Mouse (Mus musculus) kidney, adult 8-10 months (tissue): ENCODE measurements around the gene Ppp2r5c.

Experiments
- DNase-seq, 2 experiments: peaks; one replicate each; pipeline ENCODE4 v3.0.0; 2022

Gene Ppp2r5c

DNA sequence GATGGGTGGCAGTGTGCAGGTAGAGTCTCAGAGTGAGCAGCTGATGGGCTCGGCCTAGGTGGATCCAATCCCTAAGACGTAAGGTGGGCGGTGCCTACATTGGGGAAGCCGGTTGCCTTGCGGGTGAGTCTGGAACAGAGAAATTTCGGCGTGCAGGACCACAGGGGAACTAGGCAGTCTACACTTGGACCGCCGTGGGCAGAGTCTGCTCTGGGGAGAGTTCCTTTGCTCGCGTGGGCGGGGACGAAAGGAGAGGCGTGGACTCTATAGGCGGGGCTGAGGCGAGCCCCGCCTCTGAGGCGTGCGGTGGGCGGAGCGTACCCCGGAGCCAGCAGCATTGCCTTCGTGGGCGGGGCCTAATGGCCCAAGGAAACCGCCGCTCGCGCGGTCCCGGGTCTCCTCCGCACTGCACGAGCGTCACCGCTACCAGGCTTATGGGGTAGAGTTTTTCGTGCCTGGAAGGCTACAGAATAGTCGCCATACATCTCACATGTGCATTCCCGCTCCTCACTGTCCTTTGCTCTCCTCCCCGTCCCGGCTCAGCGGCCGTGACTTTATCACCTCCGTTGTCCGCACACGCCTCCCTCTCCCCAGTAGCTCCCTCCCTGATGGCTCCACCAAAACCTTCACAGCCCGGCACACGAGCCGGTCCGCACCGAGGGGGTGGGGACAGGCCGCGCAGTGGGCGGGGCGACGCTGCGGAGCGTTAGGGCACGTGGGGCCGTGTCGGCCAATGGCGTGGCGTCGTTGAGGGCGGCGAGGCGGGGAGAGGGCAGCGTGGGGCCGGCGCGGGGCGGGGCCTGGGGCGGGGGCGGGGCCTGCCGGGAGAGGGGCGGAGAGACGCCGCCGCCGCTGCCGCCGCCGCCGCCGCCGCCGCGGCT is at the start of gene Ppp2r5c:
Ppp2r5c (plus strand) TSS at position 831 of the 881 bp plus-strand sequence.
- DNase-seq: peak; percentile 93 to 97

DNA sequence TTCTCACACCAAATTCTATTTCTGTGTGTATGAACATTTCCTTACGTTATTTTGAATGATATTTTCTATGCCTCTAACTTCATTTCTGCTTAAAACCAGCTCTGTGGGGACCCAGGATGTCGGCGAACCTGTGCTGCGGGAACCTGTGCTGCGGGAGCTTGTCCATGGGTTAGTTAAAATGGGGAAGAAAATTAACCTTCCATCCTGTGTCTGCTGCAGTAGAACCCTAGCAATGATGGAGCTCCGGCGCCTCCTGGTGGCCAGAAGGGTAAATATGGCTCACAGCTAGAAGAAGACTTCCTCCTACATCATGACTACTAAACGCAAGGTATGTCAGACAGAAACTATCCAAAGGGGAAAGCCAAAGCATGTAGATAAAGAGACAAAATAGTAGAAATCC is 48.6 kb upstream of the Ppp2r5c start:
- peak; percentile 33 to 76 for DNase-seq

DNA sequence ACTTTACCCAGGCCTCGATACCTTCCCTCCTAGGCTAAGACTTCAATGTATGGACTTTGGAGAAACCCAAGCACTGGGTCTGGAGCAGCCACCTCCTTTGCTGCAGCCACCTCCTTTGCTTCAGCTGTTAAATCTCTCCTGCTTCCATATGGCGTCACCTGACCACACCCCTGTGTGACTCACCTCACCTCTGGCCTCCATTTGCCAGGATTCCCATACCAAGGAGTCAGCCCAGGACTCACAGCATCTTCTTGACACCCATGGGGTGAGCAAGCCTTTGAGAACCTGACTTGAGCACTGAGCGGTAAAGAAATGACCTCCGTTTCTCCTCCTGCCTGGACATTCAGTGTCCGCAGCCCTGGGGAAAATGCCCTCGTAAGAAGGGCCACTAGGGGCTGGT is 47.8 kb upstream of the Ppp2r5c start:
- no peak for DNase-seq

GRCm38 (mm10) chr12:110400936-110401335 is 46.0 kb upstream of the Ppp2r5c start:
- no peak for DNase-seq

- no peak for DNase-seq
Observed at GRCm38 (mm10) chr12:110401871-110402270, 45.0 kb upstream of the Ppp2r5c start.

DNA sequence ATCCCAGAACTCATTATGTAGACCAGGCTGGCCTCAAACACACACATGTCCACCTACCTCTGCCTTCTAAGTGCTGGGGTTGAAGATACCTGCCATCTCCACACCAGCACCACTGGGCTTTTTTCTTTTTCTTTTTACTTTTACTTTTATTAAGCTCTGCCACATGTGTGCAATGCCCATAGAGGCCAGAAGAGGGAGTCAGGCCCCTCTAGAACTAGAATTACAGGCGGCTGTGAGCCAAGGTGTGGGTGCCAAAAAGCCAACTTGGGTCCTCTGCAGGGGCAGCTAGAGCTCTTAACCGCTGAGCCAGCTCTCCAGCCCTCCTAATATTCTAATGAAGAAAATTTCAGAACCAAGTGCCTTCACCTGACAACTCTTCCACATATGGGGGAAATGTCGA is 30.7 kb upstream of the Ppp2r5c start:
- DNase-seq: peak; percentile 15 to 33

DNA sequence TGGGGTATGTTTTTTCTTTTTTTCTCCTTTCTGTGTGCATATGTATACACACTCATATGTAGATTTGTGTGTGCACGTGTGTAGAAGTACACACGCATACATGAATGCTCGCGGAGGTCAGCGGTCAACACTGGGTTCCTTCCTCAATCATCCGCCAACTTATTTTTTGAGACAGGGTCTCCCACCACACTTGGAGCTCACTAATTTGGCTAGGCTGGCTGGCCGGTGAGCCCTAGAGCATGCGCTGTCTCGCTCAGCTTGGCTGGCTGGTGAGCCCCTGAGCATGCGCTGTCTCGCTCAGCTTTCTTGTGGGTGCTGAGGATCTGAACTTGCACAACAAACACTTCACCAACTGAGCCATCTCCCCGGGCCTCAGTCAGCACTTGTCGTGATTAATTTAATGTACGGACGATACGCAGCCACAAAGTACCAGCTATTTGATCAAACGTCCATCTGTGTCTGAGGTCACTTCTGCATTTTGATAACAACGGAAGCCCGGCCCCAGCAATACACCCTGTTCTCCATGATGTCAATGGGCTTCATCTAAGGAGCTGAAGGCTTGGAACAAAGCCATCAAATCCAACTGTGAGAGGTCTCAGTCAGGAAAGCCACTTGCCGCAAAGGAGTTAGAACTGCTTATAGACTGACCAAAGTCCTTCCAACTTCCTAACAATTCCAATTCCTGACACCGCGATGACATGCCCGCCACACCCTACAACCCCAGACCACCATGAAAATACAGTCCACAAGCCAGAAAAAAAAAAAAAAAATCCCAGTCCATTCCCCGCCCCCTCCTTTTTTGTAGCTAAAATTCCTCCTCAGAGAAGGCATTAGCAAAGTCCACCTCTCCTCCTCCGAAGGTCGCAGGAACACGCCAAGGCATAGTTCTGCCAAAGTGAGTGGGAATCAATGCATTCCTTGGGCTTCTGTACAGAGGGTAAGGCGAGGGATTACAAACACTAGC is 29.6 kb upstream of the Ppp2r5c start:
- DNase-seq: peak in 1 of 2 experiments; percentile 20

DNA sequence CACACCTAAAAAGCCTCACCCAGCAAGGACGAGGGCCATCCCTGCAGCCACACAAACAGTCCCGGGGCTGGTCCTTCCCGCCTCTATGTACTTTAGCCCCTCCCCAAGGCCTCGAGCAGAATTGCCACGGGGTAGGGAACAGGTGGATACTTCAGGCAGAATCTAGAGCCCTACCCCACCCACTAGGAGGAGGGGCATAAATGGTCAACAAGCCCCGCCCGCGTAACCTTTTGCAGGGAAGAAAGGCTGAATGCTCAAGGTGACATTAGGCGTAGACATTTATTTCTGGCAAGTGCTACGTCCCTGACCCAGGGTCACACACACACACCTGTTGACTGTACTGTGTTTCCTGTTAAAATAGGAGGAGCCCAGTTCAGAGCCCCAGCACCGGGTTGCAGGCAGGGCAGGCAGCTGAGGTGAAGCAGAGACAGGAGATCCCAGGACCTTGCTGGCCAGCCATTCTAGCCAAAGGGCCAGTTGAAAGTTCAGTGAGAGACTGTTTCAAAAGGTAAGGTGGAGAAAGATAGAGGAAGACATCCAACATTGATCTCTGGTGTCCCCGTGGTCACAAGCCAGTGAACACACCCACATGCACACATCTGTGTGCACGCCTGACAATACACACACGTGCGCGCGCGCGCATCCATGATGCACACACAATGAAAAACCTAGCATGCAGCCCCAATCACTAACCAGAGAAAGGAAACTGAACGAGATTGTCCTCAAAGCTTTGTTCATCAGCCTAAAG is 28.8 kb upstream of the Ppp2r5c start:
- DNase-seq: peak; percentile 79 to 86

- DNase-seq: peak; percentile 38 to 41
Observed at GRCm38 (mm10) chr12:110418735-110419350, 28.1 kb upstream of the Ppp2r5c start.

GRCm38 (mm10) chr12:110419879-110420278 is 27.0 kb upstream of the Ppp2r5c start:
- no peak for DNase-seq

DNA sequence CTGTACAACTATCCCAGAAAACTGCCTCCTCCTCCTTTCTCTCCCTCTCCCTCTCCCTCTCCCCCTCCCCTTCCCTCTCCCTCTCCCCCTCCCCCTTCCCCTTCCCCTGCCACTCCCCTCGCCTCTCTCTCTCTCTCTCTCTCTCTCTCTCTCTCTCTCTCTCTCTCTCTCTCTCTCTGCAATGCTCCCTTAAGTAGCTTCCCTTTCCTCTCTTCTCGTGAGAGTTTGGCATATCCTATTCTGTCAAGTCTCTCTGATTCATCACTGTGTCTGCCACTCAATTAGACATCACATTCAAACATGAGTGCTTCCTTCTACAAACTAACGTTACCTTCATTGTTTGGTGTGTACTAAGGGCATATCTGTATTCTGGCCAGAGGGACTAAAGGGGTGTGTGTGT is 25.6 kb upstream of the Ppp2r5c start:
- no peak for DNase-seq

- DNase-seq: no peak
Observed at GRCm38 (mm10) chr12:110424008-110424704, 22.8 kb upstream of the Ppp2r5c start.

- DNase-seq: no peak
Observed at GRCm38 (mm10) chr12:110426417-110427010, 20.4 kb upstream of the Ppp2r5c start.

DNA sequence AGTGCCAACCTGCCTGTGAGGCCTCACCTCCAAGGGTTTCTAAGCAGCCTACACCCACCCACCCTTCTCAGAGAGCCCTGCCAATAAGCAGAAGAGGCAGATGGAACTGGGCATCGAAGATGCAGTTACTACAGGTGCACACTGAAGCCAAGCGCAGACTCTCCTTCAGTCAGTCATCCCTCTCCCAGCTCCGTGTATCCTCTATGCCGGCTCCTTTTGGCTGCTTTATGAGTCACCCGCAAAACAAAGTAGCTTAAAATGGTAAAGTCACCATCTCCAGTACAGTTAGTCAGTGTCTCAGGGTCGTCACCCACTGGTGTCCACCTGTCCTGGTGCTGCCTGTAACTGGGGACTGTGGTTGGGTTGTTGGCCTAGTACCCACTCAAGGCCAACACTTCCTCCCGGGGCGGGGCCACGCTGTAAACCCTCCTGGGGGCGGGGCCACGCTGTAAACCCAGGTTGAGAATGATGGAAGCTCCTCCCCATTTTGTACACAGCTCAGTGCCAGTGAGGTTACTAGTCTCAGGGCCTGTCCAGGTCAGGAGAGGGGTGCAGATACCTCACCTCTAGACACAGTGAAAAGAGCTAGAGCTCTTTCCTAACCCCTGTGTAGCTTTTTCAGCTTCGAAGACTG is 17.5 kb upstream of the Ppp2r5c start:
- no peak for DNase-seq

- DNase-seq: no peak
Observed at GRCm38 (mm10) chr12:110429990-110430389, 16.9 kb upstream of the Ppp2r5c start.

DNA sequence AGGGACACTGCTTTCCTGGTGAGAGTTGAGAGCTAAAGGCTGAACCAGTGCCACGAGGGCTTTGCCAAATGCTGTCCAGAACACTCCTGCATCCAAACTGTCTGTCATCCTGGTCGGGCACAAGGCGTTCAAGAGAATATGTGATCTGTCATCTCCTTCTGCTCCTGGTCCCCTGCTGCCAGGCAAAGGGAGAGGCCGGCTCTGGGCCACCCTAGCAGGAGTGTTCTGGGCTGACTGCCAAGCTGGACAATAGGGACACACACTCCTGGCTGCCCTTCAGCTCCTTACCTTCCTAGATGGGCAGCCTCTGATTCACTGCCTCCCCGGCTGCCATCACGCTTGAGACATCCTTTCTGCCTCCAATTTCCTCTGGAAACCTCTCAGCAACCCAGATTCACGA is 15.1 kb upstream of the Ppp2r5c start:
- DNase-seq: peak in 1 of 2 experiments; percentile 40

DNA sequence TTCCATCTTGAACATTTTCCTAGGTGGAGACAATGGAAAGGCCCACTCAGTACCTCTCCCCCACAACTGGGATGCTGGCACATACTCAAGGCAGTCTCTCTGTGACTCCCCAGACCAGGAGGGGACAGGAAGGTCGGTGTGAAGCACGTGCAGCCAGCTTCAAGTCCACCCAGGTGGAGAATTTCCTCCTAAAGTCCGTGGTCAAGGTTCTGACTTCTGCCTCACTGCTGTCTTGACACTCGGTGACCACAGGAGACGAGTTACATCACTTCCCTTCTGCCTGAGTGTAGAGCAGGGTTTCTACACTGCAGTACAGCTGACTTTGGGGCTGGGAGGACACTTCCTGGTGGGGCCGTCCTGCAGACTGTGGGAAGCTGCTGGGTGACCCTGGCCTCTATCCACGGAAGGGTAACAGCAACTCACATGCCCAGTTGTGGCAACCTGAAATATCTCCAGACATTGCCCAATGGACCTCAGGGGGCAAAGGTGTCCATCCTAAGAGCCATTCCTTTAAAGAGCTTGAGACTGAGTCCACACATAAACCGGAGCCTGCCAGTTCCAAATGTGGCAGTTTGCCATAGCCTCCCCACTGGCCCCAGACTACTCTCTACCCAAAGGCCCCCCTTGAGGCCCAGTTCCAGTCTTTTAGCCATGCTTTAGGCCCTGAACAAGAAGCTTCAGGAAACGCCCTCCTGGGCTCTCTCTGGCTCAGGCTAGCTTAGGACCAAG is 10.1 kb upstream of the Ppp2r5c start:
- peak in 1 of 2 experiments; percentile 25 for DNase-seq

GRCm38 (mm10) chr12:110437367-110437703 is 9.6 kb upstream of the Ppp2r5c start:
- peak in 1 of 2 experiments; percentile 27 for DNase-seq

- no peak for DNase-seq
Observed at GRCm38 (mm10) chr12:110438367-110438973, 8.4 kb upstream of the Ppp2r5c start.

GRCm38 (mm10) chr12:110442238-110442637 is 4.7 kb upstream of the Ppp2r5c start:
- no peak for DNase-seq
